Mouse (Mus musculus) layer of hippocampus, postnatal 25 days (tissue): ENCODE measurements around the gene Mllt3. TPM values are rescaled to one million over a fixed set of nuclear protein-coding genes. Genes with fewer than 3 reads are reported as not detected.

Source experiments
- DNase-seq, 2 experiments: peaks; one replicate each; pipeline ENCODE4 v3.0.0; 2022; ENCODE audit warnings: mixed read lengths in 2 of 2, low spot score in 1 of 2; ENCODE audit errors: extremely low spot score in 1 of 2
- total RNA-seq, 2 experiments: library from RNA; stranded (reverse); gene quantifications; 2 replicates each; pipeline ENCODE4 v1.2.3; 2021

Gene Mllt3
- total RNA-seq, 2 experiments from 2014 or later = 41.1 to 49.8 TPM

DNA sequence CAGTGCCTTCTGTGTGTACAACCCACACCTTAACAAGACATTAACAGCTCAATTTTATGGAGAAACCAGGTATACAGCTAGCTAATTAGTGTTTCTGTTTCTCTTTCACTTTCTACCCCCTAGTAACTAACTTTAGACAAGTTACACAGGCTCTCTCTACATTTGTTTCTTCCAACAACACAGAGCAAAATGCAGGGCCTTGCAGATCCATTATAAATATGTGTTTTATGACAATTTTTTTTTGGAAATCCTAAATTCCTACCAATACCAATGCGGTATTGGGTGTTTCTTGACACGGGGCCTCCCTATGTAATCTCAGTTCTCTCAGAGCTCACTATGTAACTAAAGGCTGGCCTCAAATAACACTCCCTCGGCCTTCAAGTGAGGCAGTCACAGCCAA lies 139.7 kb downstream of the Mllt3 start:
- no peak for DNase-seq

DNA sequence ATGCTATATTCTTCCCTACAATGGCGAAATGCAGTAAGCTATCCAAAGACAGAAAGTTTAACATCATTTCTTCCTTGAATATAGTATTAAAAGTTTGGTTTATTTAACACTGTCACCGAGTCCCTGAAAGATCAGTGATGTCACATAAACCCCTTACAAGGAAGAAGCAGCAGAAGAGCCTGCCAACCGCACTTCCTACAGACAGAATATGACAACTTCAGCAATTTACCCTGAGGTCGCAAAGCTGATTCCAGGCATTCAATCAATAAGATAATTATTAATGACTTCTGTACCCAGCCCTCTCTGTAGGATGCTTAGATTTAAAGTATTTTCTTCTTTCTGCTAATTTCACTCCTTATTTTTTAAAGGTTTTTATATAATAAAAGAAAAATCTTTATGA lies 140.2 kb downstream of the Mllt3 start:
- DNase-seq = no peak

DNA sequence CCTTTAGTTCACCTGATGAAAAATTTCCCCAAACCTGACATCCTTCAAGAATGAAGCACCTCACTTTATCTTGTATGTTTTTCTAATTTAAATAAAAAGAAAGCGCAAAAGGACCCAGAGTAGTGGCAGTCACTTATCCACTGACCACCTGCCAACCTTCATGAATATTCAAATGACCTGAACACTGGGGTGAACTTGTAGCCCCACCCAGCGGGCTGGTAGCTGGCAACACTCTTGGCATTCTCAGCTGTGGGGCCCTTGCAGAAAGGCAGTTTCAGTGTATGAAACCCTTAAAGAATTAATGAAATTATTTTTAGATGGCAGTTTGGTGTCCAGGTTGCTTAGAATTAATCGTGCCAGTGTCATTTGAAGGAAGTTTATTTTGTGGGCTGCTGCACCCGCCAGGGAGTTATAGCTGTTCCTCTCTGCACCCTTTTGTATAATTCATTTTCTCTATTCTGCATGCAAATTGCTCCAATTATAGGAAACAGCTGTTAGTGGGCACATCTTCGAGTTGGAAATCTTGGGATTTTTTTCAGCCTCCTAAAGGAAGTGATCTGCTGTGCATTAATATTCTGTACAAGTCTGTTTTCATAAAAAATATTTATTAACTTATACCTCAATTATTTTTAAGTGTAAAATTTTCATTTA lies 149.8 kb downstream of the Mllt3 start:
- no peak for DNase-seq

DNA sequence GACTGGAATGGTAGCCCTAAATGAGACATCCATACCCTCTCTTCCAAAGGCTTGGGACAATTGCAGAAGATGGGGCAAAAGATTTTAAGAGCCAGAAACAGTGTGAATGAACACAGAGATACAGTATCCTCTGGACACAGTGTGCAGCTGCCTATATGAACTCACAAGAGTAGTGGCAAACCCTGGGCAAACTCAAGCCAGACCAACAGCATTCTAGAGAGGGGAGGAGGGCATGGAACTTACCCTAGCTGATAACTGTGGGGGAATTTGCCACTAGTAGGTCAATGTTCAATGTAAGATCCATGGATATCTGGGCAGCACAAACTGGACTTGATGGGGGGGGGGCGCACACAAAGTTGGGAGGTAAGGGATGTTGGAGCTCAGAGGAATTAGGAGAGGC lies 151.2 kb downstream of the Mllt3 start:
- DNase-seq = no peak

DNA sequence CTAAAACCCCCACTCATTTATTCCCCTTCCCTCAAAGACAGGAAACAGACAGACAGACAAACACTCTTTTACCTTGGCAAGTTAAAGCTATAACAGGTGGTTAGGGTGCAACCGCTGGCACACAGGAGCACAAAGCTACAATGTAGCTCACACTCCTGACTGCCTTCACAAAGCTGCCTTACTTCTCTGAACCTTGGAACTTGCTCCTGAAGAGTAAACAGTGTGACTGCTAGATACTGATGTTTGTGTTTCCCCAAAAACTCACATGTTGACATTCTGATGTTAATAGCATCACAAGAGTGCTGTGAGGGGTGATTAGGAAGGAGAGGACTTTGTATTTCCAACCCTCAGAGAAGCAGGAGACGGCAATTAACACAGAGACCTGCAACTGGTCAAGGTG lies 151.6 kb downstream of the Mllt3 start:
- DNase-seq = no peak

DNA sequence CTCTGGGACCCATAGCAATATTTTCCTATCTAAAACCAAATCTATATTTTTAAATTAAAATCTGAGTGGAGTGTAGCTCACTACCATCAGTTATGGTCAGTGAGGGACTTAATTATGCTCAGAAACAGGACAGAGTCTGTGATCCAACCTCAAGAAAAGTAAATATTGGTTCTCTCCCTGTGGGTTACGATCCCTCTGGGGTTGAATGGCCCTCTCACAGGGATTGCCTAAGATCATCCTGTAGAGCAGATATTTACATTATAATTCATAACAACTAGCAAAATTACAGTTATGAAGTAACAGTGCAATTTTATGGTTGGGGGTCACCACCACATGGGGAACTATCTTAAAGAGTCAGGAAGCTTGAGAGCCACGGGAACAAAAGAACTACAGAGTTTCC lies 152.9 kb downstream of the Mllt3 start:
- DNase-seq = no peak

DNA sequence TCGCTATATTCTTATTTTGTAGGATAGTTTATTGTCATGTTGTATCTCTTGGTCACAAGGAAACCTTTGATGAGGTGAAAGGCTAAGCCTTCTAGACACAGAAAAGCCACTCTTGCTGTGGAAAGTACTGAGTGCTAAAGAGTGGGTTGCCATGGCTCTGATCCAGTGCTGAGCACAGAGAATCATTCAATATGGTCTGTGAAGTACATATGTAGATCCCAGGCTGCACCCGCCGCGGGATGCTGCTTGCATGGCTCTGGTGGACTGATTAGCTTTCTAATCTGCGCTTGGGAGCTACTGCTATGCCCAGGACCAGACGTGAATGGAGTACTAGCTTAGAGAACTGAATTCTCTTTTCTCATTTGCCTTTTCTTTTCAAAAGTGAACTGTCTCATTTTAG lies 154.5 kb downstream of the Mllt3 start:
- no peak for DNase-seq

DNA sequence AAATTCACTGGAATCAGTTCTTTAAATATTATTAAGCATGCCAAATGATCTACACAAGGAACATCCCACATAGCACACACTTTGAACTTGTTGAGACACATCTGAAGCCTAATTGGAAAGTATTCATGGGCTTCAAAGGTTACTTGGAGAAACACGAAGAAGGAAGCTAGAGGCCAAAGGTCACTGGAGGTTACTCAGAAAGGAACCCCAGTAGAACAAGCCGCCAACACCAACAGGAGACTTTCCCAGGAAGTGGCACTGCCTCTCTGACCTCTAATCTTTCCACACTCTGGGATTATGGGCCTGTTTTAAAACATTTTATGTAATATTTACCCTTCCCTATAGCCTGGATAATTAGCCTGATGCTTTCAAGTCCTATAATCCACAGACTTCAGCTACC lies 162.6 kb downstream of the Mllt3 start:
- DNase-seq = no peak

DNA sequence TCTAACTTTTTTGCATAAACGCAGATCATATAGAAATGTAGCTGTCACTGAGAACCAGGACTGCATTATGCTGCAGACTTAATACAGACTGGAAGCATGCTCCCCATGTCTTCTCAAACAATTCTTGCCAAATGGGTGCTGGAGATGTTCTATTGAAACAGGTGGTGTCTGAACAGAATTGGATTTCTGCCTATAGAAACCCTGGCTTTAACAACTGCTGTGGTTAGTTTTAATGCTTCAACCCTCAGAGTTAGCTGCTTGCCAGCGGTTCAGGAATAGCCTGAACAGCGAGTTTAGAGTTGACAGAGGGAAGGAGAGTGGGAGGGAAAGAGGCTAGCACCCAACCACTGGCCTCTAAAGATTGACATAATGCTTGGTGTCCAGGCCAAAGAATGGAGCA lies 166.6 kb downstream of the Mllt3 start:
- DNase-seq = no peak

DNA sequence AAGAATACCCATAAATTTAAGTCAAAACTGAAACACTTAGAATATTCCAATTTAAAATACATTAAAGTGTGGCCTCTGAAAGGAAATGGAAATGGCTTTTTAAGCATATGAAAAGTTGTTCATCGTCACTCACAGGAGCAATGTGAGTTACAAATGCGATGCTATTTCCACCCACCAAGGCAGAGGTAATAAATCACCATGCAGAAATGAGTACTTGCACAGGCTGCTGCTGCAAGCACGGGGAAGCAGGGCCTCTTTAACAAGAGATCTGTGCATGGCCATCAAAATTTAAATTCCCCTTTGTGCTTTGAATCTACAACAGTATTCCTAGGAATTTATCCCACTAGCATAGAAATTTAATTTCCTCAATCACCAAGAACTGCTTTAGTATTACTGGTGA lies 167.3 kb downstream of the Mllt3 start:
- no peak for DNase-seq

DNA sequence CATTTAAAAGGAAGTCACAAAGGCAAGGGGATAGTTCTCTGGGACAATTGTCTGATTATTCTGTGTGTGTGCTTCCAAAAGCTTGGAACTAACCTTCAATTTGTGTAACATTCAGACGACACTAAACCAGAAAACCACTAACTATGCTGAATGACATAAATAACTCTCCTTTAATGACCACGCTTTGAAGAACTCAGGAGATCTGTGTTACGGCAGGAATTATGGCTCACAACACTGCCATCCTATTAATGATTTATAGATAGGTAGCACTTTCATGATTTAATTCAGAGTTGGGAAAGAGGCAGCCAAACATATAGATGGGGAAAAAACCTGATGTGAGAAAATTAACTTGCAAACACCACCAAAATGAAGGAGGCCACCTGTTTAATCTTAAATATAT lies 168.1 kb downstream of the Mllt3 start:
- no peak for DNase-seq

DNA sequence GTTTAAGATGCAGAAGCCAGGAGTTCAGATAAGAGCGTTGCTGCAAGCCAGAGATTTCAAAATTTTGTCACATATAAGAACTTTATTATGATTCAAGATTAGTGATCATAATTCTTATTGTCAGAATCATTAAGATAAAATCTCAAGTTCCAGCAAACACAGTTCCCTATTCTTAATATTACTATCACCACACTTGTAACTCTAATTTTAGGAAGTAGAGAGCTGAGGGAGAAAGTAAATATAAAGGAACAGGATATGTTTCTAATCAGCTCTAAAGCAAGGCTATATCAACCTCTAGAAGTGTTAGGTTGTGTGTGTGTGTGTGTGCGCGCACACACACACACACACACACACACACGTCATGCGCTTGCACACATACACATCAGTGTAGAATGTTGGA lies 170.0 kb downstream of the Mllt3 start:
- no peak for DNase-seq

DNA sequence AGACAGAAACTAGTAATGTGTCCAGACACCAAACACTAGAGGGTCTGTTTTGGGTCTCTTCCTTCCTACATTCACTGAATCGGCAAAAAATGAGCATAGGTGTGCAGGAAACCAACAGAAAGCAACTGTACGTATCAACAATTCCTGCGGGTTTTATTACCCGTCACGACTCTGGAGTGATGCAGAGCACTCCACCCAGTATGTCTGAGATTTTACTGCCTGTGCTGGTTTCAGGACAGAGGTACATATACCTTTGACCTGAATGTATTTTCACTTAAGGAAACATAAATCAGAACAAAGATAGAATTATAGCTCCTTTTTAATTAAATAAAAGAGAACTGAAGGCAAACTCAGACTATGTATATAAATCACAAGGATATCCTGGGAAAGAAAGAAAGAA lies 172.4 kb downstream of the Mllt3 start:
- DNase-seq = no peak

DNA sequence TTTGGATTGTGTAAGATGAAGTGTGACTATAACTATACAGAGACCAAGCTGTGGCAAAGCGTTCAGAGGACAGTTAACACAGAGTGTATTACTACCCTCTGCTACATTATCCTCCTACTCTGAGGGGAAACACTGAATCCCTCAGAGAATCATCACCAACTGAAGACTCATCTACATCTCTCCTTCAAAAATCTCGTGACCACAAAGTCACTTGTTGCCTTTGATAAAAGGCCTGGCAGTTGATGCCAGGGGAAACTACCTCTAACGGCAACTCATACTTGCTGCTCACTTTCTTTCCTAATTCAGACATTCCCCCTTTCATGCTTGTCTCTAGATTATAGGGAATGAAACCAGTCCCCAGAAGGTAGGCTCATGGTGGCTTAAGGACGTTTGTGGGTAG lies 174.0 kb downstream of the Mllt3 start:
- no peak for DNase-seq

DNA sequence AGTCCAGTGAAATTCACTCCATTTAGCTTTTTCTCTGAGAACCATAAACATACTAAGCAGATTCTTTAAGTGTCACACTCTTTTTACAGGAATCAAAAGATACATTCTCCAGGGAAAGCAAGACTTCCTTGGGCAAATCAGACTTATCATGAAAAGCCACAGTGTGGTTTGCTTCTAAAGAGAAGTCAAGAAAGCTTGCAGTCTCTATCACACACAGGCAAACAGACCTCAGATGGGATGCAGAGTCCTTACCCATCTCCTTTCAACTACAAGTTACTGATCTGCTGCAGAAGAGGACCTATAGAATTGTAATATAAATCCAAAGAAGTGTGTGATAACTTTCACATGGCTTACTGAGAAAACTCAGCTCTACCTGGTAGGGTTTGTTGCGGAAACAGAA lies 175.2 kb downstream of the Mllt3 start:
- DNase-seq = no peak

DNA sequence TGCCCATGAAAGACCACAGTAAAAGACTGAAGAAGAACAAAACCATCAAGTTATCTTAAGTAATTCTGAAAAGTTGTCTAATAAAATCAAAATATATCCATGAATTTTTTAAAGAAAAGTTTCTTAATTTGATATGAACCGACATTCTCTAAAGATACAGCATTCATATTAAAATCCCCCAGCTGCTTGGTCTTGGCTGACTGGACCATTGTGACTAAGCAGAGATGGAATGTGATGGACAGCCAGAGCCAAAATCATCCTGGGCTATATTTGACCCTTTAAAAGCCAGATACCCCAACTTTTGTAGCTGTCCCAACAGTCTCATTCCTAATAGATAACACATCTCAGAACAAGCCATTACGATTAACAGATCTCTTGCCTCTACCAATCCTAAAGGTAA lies 180.7 kb downstream of the Mllt3 start:
- DNase-seq = no peak

DNA sequence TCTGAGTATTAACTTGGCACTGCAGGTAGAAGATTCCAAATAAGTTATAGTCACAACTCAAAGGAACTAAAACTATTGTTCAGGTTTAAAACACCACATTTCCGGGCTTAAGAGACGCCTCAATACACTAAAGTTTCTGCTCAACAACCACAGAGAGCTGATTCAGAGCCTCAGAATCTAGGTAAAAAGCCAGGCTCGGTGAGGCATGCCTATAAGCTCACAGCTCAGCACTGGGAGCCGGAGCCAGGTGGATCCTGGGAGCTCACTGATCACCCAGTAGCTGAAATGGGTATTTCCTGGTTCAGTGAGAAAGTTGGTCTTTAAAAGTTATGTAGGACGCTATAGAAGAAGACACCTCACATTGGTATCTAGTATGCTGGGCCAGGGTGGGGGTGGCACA lies 183.1 kb downstream of the Mllt3 start:
- DNase-seq = no peak

DNA sequence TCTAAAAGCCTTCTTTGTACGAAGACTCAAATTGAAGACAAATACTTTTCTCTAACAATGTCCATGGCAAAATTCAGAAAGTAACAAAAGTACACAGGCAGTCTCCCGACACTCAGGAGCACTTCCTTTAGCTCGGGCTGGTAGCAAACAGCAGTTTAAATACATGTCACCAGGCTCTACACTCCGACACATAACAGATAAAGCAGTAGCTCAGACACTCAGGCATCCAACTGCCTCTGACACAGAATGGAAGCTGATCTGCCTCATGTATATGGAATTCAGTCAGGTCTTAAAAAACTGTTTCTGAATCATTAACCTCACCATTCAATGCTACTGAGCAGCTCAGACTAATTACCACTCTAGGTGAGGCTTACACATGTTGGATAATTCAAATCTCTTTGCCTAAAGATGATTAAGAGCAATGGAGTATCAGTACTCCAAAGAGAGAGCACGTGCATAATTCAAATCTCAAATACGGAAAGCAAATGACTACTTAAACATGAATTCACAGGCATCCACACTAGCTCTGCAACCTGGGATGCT lies 188.4 kb downstream of the Mllt3 start:
- DNase-seq = no peak

DNA sequence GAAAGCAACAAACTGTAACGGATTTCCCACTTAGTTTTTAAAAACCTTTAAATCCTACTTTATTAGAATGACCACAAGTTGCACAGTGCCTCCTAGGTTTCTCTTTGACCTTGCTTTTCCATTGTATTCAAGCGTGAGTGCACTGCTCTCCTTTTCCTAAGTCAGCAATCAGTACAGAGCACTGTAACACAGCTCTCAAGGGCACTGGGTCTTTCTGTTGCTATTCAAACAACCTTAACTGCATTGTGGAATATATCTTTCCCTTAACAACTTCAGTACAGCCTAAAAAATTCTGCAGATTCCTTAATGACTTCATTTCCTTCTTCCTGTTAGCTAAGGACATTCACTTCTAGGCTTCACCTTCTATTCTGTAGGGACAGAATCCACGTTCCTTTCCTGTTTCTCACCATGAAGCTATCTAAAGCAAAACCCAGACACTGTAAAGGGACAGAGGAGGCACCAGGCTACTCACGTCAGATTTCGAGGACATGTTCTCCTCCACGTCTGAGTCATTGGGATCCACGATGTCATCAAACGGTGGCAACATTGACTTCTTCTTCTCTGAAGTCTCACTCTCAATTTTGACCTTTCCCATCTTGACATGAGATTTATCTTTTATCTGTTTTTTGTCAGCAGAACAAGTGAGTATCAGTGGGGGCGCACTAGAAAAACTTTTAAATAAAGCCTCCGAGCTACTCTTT lies 192.8 kb downstream of the Mllt3 start:
- DNase-seq = no peak

DNA sequence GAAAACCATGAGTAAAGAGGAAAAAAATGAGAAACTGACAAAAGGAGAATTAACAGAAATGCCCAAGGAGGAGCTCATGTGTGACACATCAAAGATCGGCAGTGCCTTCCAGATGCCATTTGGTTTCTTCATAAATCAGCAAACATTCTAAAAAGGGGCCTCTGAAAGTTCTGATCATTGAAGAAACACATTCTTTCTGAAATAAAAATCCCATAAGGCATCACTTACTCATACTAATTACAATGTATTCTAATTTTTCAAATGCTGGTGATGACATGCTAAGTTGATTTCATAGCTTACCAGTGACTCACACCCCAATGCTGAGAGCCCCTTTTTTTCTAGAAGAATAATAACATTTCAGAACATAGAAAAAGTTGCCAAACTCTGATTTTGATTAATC lies 194.4 kb downstream of the Mllt3 start:
- no peak for DNase-seq

DNA sequence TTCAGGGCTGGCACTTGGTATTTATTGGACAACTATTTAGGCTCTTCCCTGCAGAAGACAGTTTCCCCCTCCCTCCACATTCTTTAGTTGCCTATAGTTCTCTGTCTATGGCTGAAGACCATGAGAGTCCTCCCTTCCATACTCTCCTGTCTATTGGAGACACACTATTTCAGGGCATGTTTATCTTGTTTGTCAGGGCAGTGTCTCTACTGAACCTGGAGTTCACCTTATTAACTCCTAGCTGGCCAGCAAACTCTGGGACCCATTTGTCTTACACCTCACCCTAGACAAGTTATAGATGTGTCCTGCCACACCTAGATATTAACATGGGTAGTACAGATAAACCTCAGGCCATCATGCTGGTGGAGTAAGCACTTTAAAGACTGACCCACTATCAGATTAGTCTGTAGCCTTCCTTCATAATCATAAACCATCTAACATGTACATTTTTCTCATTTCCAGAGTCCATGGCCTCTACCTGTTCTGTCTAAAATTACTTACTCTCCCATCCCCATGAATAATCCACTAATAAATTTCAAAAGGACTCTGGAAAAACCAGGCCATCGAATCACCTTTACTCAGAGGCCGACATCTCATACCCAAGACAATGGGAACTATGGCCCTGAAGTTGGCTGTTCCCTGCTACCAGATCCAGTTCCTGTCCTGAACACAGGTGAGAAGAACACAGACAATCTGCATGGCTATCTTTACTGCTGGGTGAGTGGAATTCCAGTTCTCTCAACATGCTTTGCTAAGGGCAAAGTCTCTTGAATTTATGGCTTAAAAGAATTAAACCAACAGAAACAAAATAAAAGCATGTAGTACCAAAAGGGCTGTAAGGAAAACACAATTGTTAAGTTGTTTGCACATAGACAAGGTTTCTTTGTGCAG lies 195.4 kb downstream of the Mllt3 start:
- DNase-seq = no peak
